Mouse (Mus musculus) spleen, adult 2 months (tissue): ENCODE measurements around the gene Gm1527. TPM values are rescaled to one million over a fixed set of nuclear protein-coding genes. Genes with fewer than 3 reads are reported as not detected.
"Not testable (repeated sequence)": the region's sequence is repeated elsewhere in the genome, so short reads cannot be mapped to it uniquely, and the experiment has no call there.

ENCODE experiments used
- DNase-seq, 2 experiments: peaks; one replicate each; pipeline versions ENCODE4 v3.0.0 to v3.0.0-alpha.2; 2012 to 2021; ENCODE audit warnings: low spot score in 2 of 2, low read depth in 1 of 2
- H3K27ac ChIP-seq: fragments of 200-500 bp; 2 replicates; pipeline ENCODE4 v1.5.1; 2012; ENCODE audit warnings: low read length, inconsistent platforms; ENCODE audit not compliant: insufficient read depth
- H3K27me3 ChIP-seq: fragments of 200-500 bp; 2 replicates; pipeline ENCODE4 v1.6.1; 2012; ENCODE audit warnings: mild to moderate bottlenecking, moderate library complexity, low read length, inconsistent platforms; ENCODE audit not compliant: control insufficient read depth, insufficient read depth
- H3K36me3 ChIP-seq: fragments of 200-500 bp; 2 replicates; pipeline ENCODE4 v1.6.1; 2012; ENCODE audit warnings: mild to moderate bottlenecking, low read length, inconsistent platforms; ENCODE audit not compliant: control insufficient read depth, insufficient read depth
- H3K4me1 ChIP-seq: fragments of 200-500 bp; 2 replicates; pipeline ENCODE4 v1.6.1; 2011; ENCODE audit warnings: inconsistent platforms; ENCODE audit not compliant: control insufficient read depth, insufficient read depth, insufficient read length
- H3K4me3 ChIP-seq: fragments of 200-500 bp; 2 replicates; pipeline ENCODE4 v1.5.1; 2011; ENCODE audit warnings: mild to moderate bottlenecking, inconsistent platforms; ENCODE audit not compliant: insufficient read depth, insufficient read length; ENCODE audit errors: extremely low read depth
- CTCF ChIP-seq: fragments of 200-500 bp; IDR thresholded peaks from 2 replicates; pipeline ENCODE4 v1.5.1; 2011; ENCODE audit warnings: mild to moderate bottlenecking, inconsistent platforms; ENCODE audit not compliant: insufficient read depth, insufficient read length, insufficient replicate concordance; ENCODE audit errors: extremely low read depth
- POLR2A ChIP-seq: fragments of 200-500 bp; IDR thresholded peaks from 2 replicates; pipeline ENCODE4 v1.6.1; 2011; ENCODE audit warnings: low read depth, low read length, inconsistent platforms
- WGBS: fragments of 180-500 bp; shearing (Covaris S2); methylation state at CpG from one replicate; pipeline ENCODE4 v1.1.7; 2018; 5-methylcytosine and 5-hydroxymethylcytosine counted together
- polyA plus RNA-seq: library from polyadenylated mRNA; depleted of rRNA; stranded (reverse); fragments of >200 nt; gene quantifications from 2 replicates; pipeline ENCODE4 v1.2.3, GENCODE M21; 2012; rRNA removed

Gene Gm1527
- polyA plus RNA-seq = not detected in 2 replicates

DNA sequence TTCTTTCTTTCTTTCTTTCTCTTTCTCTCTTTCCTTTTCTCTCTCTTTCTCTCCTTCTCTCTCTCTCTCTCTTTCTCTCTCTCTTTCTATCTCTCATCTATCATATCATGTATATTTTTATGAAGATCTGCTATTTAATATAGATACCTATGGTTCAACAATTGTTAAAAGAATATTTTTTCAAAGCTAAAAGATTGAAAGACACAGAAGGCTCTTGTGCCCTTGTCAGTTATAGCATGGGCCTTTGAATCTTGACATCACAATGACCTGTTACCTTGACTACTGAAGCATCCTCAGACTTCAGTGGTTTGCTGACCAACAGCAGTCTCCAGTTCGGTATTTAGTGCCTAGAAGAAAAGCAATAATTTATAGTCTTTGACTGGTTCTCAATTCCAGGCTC lies at the start of gene Gm1527:
Gene Gm1527, plus strand, starts transcription at position 301 of the 400 bp plus-strand sequence.
- H3K4me1 ChIP-seq = no peaks in the 10 kb centered on the region
- TF ChIP-seq POLR2A (no peak), CTCF (no peak)
- H3K4me3 ChIP-seq = no peak within 1 kb of the TSS
- no peak for DNase-seq
- WGBS = 59% methylated on average over 1 of the region's 1 CpGs
- no peaks in the 10 kb centered on the region for H3K27me3 ChIP-seq
- no peaks in the 10 kb centered on the region for H3K36me3 ChIP-seq
- no peak within 1 kb of the TSS for H3K27ac ChIP-seq

DNA sequence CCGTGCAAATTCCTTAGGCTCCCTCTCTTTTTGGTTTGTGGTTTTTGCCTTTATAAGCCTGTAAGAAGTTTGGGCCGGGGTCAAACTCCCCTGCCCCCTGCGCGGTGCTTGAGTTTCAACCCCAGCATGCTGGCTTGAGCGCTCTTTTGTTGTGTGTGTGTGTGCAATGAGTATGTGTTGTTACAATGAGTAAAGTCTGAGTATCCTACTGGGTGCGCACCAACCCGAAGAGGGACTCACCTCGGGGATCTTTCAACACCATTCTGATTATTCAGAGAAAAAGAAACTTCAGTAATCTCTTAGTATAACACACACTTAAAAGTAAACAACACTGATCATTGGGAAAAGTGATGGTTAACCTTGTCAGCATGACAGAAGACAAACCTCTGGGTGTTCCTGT lies 49.2 kb upstream of the Gm1527 start:
- no peak for DNase-seq
- 69% methylated on average over 8 of the region's 8 CpGs for WGBS
- no peak for TF ChIP-seq POLR2A
- no peak for TF ChIP-seq CTCF
- Histone ChIP-seq H3K27ac (no peak overlapping the region), H3K4me3 (no peak overlapping the region), H3K4me1 (no peaks in the 10 kb centered on the region; the same call in 1 of the 2 replicates), H3K36me3 (no peaks in the 10 kb centered on the region), H3K27me3 (no peaks in the 10 kb centered on the region)

DNA sequence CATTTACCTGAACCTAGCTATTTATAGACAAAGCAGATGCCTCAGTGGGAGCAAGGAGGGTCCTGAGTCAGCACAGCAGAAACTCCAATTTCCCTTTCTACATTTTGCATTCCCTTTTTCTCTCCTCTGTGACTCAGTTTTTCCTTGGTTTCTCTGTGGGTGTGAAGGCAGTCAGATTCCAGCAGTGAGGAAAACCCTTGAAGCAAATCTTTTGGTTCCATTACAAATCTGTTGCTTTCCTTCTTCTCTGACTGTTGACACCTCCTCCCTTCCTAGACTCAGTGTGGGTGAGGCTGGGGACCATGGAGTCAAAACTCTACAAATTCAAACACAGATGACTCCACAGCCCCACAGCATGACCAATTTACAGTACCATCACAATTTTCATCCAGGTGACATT lies 45.3 kb upstream of the Gm1527 start:
- no peak for DNase-seq
- no peak for TF ChIP-seq POLR2A
- TF ChIP-seq CTCF = no peak
- H3K4me1 ChIP-seq = no peaks in the 10 kb centered on the region; the same call in 1 of the 2 replicates
- no peaks in the 10 kb centered on the region; the same call in 1 of the 2 replicates for H3K27me3 ChIP-seq
- H3K4me3 ChIP-seq = no peak overlapping the region
- no peak overlapping the region for H3K27ac ChIP-seq
- H3K36me3 ChIP-seq = no peaks in the 10 kb centered on the region

DNA sequence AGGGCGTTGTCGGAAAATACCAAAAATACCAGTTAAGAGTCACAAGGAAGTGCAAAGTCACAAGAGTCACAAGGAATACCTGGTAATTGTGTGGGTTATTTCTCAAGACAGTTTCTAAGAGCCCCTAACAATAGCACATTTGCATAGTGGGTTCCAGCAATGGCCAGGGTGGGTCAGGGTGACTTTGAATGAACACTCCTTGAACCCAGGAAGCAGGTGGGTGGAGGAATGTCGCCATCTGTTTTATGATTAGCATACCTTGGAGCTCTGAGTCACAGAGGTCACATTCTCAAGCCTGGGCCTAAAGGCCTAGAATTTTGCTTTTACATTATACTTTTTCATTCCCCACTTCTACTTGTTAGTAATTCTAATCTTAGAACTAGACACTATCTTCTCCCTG lies 40.2 kb upstream of the Gm1527 start:
- H3K27ac ChIP-seq, H3K27me3 ChIP-seq, H3K4me1 ChIP-seq, DNase-seq, H3K4me3 ChIP-seq, H3K36me3 ChIP-seq: not testable (repeated sequence)
- WGBS = 88% methylated on average over 3 of the region's 3 CpGs

DNA sequence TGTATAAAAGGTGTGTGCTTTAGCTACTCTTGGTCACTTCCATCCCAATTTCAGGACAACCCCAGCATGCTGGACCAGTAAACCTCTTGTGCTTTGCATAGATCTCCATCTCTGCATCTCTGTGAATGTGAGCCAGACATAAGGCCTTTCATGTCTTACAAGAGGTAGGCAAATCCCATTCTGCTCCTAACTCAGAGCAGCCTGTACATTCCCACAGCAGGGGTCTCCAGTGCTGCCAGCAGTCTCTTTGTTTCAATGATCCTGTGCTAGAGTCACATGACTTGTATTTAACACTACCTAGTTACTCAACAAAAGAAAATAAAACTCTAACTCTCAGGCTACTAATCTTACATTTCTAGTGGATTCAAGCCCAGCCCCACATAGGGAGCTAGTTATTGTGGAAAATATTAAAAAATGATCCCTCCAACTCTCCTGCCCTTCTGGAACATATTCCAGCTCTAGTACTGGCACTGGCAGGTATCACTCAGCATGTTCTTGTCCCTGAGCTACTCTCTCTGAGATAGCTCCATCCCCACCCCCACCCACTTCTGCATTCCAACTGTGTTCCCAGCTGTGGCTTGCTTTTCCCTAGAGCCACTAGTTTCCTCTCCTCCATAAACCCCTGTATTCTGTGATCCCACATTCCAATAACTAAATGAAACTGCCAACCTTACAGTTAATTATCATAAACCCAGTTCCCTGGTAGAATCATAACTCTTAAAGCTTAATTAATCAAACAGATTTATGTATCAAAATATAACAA lies 32.6 kb upstream of the Gm1527 start:
- H3K4me3 ChIP-seq, H3K36me3 ChIP-seq, DNase-seq, H3K27me3 ChIP-seq, H3K27ac ChIP-seq, H3K4me1 ChIP-seq: not testable (repeated sequence)

DNA sequence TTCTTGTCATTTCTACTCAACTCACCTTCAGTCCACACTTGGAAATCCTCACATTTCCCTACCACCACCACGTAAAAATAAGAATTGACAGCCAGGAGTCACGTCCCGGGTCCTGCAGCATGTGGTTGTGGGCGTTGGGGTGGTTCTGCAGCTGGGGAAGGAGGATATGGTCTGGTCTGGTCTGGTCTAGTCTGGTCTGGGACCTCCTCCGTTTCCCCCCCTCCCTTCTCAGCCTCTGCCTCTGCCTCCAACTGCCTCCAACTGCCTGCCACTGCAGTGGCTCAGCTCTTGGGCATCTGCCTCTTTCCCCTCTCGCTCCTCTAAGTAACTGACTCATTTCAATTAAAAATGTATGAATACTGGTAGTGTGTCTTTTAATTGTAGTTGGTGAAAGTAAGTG lies 4.5 kb downstream of the Gm1527 start:
- H3K4me3 ChIP-seq = not testable (repeated sequence)
- WGBS = 48% methylated on average over 6 of the region's 6 CpGs

DNA sequence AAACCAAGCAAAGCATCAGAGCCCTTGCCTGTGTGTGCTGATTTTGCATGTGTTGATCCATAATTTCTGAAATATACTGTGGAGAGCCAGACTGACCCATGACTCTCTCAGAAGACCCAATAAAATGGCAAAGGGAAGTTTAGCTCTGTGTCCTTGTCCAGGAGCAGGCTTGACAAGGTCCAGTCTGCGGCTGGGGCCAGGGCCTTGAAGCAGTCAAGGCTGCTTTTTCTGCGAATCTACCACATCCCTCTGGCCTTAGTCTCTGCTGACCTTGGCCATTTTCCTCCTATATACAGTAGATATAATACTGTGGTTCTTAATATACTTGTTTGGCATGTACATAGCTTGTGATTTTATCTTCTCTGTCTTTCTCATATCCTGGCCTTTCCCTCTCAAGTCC lies 73.5 kb downstream of the Gm1527 start:
- Histone ChIP-seq H3K27me3 (no peaks in the 10 kb centered on the region), H3K4me3 (no peak overlapping the region), H3K4me1 (no peaks in the 10 kb centered on the region), H3K36me3 (no peaks in the 10 kb centered on the region), H3K27ac (no peak overlapping the region)
- TF ChIP-seq CTCF (no peak), POLR2A (no peak)
- WGBS = 84% methylated on average over 2 of the region's 2 CpGs
- no peak for DNase-seq

More for the DNA sequence above, 4.5 kb downstream of the Gm1527 start:
- H3K27me3 ChIP-seq, H3K36me3 ChIP-seq, H3K4me1 ChIP-seq, H3K27ac ChIP-seq, DNase-seq: not testable (repeated sequence)
